Mouse (Mus musculus) sigmoid colon, adult 10 weeks (tissue): ENCODE data around the gene Ptrh1. TPM values are rescaled to one million over a fixed set of nuclear protein-coding genes. Genes with fewer than 3 reads are reported as not detected.

Source experiments
- polyA plus RNA-seq: library from polyadenylated mRNA; stranded (reverse); fragments of 350-450 nt; fragmentation: Illumina TruSeq; extraction: RNeasy Lipid Tissue Mini Kit (QIAGEN cat#74804); gene quantifications from one replicate; pipeline ENCODE4 v1.2.3, GENCODE M21; 2014; ENCODE audit warnings: low read depth, low replicate concordance

Gene Ptrh1
- polyA plus RNA-seq = 3.2 TPM

DNA sequence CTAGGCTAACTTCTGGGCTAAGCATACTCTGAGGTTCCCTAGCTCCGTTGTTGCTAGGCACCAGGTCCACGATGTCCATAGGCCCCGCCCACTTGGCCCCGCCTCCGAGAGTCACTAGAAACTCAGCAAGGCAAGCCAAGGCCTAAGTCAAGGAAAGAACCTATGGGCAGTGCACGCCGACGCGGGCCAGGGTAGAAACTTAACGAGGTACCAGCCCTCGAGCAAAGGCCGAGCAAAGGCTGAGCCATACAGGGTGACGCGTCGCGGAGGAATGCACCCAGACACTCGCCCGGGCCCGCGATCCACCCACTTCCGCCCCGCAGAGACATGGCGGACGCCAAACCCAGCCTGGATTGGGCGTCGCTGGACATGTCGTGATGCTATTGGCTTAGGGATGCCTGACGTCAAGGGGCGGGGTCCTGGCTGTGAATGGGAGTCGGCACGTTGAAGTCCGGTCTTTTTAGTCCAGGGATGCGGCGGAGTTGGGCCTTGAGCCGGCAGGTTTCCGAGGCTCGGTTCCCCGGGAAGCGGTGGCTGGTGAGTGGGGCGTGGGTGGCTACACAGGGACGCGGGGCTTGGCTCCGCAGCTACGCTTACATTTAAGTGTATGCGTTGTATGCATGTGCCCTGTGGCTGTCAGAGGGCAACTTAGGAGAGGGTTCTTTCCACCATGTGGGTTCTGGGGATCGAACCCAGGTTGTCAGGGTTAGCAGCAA lies at the start of gene Ptrh1, which contains the start of gene Ttc16:
TSS of gene Ptrh1 (plus strand) at position 428 of the 716 bp plus-strand sequence.
TSS of gene Ttc16 (minus strand) at position 275 of the 716 bp plus-strand sequence.

DNA sequence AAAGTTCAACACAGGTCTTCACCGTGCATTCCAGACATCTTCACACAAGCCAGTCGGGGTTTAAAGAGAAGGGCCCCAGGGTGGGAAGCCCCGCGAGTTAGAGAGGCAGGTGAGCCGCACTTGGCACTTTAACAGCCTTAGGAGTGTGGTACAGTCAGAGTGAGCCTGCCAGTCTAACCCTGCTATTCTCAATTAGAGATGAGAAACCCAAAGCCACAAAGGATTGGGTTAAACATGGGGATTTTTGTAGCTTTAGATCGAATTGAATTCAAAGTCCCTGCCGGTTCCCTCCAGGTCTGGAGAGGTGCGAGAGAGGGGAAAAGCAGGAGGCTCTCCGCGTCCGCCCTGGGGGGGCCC lies 34.7 kb upstream of the Ptrh1 start, which contains the start of gene 6330409D20Rik:
TSS of gene 6330409D20Rik (minus strand) at position 101 of the 357 bp plus-strand sequence.

DNA sequence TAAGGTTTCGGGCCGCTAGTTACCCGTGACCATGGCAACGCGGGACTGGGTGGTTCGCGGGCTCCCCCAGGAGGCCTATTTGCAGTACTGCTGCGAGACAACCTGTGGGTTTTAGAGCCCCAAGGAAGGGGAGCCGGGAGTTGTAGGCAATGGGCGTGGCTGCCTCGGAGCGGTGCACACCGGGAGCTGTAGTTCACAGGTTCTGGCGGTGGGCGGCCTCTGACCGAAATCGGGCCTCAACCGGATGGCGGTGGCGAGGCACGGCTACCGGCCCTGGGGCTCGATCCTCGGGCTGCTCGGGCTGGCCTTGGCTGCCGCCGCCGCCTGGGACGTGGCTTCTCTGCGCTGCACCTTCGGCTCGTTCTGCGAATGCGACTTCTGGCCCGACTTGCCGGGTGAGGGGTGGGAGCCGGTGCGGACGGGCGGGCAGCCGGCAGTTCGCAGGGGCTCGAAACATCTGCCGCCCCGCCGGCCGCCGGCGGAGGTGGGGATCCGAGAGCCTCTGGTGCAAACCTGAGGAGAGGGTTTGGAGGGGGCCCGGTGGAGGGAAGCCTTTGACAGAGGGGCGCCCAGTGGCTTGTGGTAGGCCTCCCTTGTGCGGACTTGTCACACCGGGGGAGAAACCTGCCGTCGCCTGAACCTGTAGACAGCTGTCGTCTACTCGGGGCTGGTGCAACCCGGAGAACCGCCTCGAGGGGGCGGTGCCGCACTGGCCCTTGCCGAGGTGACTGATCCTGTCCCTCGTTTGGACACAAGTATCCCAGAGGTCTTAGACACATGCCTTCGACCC lies 18.3 kb upstream of the Ptrh1 start, which contains the start of gene Tor2a:
TSS of gene Tor2a (plus strand) at position 179 of the 790 bp plus-strand sequence.

DNA sequence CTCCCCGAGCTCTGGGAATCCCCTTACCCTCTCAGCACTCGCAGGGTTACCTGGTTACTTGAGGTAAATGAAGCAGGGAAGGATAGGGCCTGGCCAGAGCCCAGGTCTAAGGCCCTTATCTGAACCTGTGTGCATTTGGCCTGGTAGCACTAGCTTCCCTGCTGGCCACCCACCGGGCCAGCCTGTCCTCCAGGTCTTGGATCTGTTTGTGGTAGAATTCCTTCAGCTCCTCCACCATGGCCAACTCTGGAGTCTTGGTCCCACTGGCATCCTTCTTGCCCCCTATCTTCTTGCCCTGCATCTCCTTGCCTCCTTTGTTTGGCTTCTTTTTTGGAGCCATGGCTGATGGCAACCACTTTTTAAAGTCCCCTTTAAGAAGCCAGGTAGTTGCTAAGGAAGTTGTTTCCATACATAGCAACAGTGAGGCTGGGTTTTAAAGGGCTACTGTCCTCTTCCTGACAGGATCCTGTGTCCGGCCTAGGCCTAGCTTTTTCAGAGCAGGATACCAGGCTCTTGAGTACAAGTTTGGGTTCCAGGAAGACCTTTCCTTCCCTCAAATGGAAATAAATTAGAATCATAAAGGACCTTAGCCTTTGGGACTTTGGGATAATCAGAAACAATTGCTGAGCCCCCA lies 8.6 kb downstream of the Ptrh1 start, which contains the start of gene Cfap157:
TSS of gene Cfap157 (minus strand) at position 381 of the 634 bp plus-strand sequence.

Other genes with a start within 250 kb of the Ptrh1 start
- 20.4 TPM for gene Fam102a, start 240.5 kb upstream of the Ptrh1 start, polyA plus RNA-seq
- gene Dpm2, start 204.9 kb upstream of the Ptrh1 start, polyA plus RNA-seq = 3.8 TPM
- not detected for gene Pip5kl1, start 201.0 kb upstream of the Ptrh1 start, polyA plus RNA-seq
- not detected for gene 9430097D07Rik, start 200.1 kb upstream of the Ptrh1 start, polyA plus RNA-seq
- 8.4 TPM for gene St6galnac4, start 188.7 kb upstream of the Ptrh1 start, polyA plus RNA-seq
- gene St6galnac6, start 176.1 kb upstream of the Ptrh1 start, polyA plus RNA-seq = 109 TPM
- gene Ak1, start 154.0 kb upstream of the Ptrh1 start, polyA plus RNA-seq = 1.3 TPM
- gene Eng, start 129.2 kb upstream of the Ptrh1 start, polyA plus RNA-seq = 2.1 TPM
- gene Fpgs, start 71.6 kb upstream of the Ptrh1 start, polyA plus RNA-seq = 1.1 TPM
- gene Cdk9, start 62.7 kb upstream of the Ptrh1 start, polyA plus RNA-seq = 50.0 TPM
- gene Sh2d3c, start 54.7 kb upstream of the Ptrh1 start, polyA plus RNA-seq = 0.63 TPM
- not detected for gene 6330409D20Rik, start 34.8 kb upstream of the Ptrh1 start, polyA plus RNA-seq
- gene Tor2a, start 18.6 kb upstream of the Ptrh1 start, polyA plus RNA-seq = 1.7 TPM
- 0.41 TPM for gene Ttc16, start 153 bp upstream of the Ptrh1 start, polyA plus RNA-seq
- gene Cfap157, start 8.6 kb downstream of the Ptrh1 start, polyA plus RNA-seq = not detected
- 12.2 TPM for gene Stxbp1, start 71.5 kb downstream of the Ptrh1 start, polyA plus RNA-seq
- gene Fam129b, start 100.3 kb downstream of the Ptrh1 start, polyA plus RNA-seq = 1.3 TPM
- 240 TPM for gene Rpl12, start 185.8 kb downstream of the Ptrh1 start, polyA plus RNA-seq
- gene Lrsam1, start 185.8 kb downstream of the Ptrh1 start, polyA plus RNA-seq = 6.0 TPM
- not detected for gene Slc2a8, start 206.3 kb downstream of the Ptrh1 start, polyA plus RNA-seq